Mouse (Mus musculus): ENCODE data around the gene Nfkbie. TPM values are rescaled to one million over a fixed set of nuclear protein-coding genes. Genes with fewer than 3 reads are reported as not detected.

Gene Nfkbie
- polyA plus RNA-seq, 1 experiment from 2014 or later = 5.7 TPM

GRCm38 (mm10) chr17:45594881-45595735 is 39.6 kb downstream of the Nfkbie start:
- Histone ChIP-seq H3K4me1 (peaks cover 83% of the 10 kb centered on the region), H3K27ac (peak overlapping the region; percentile 48; the same call in 1 of the 2 replicates)

GRCm38 (mm10) chr17:45595736-45596390 is 40.4 kb downstream of the Nfkbie start:
- no peak; the same call in 1 of the 2 replicates for ATAC-seq (replicated peaks; ENCODE audit: low FRiP score)
- H3K9me3 ChIP-seq (replicated peaks) = no peaks in the 10 kb centered on the region
- H3K4me3 ChIP-seq (replicated peaks) = peak overlapping the region; percentile 69
- 3% methylated on average over 23 of the region's 23 CpGs for WGBS
- peak overlapping the region; percentile 99 for H3K4me2 ChIP-seq
- no peaks in the 10 kb centered on the region for H3K36me3 ChIP-seq
- H3K9ac ChIP-seq = peak overlapping the region; percentile 78
- H3K4me1 ChIP-seq = peaks cover 80% of the 10 kb centered on the region
- H3K27me3 ChIP-seq = peaks cover 9% of the 10 kb centered on the region
- peak overlapping the region; percentile 48 for H3K27ac ChIP-seq

More at GRCm38 (mm10) chr17:45594881-45595735, 39.6 kb downstream of the Nfkbie start:
- Histone ChIP-seq H3K27me3 (peaks cover 2% of the 10 kb centered on the region), H3K4me3 (replicated peaks) (peak overlapping the region; percentile 69), H3K36me3 (no peaks in the 10 kb centered on the region), H3K4me2 (peak overlapping the region; percentile 99), H3K9ac (peak overlapping the region; percentile 78), H3K9me3 (replicated peaks) (no peaks in the 10 kb centered on the region)
- WGBS = under 1% methylated on average over 57 of the region's 58 CpGs
- ATAC-seq (replicated peaks; ENCODE audit: low FRiP score) = peak; percentile 83

GRCm38 (mm10) chr17:45596631-45597396 is 41.3 kb downstream of the Nfkbie start:
- Histone ChIP-seq H3K27ac (0 out of 2 replicates have a peak overlapping the region, but pooled peaks have one; percentile 16), H3K4me2 (no peak overlapping the region)
- 34% methylated on average over 11 of the region's 11 CpGs for WGBS

GRCm38 (mm10) chr17:45597787-45598186 is 42.3 kb downstream of the Nfkbie start:
- peaks cover 73% of the 10 kb centered on the region for H3K4me1 ChIP-seq
- no peak overlapping the region for H3K4me2 ChIP-seq
- H3K4me3 ChIP-seq (replicated peaks) = no peak overlapping the region
- no peaks in the 10 kb centered on the region for H3K9me3 ChIP-seq (replicated peaks)
- WGBS = 28% methylated on average over 3 of the region's 3 CpGs
- peaks cover 24% of the 10 kb centered on the region for H3K27me3 ChIP-seq
- ATAC-seq (replicated peaks; ENCODE audit: low FRiP score) = no peak
- H3K9ac ChIP-seq = no peak overlapping the region
- no peak overlapping the region for H3K27ac ChIP-seq
- no peaks in the 10 kb centered on the region for H3K36me3 ChIP-seq

More at GRCm38 (mm10) chr17:45596631-45597396, 41.3 kb downstream of the Nfkbie start:
- Histone ChIP-seq H3K9me3 (replicated peaks) (no peaks in the 10 kb centered on the region), H3K27me3 (peaks cover 18% of the 10 kb centered on the region), H3K4me1 (peaks cover 78% of the 10 kb centered on the region), H3K4me3 (replicated peaks) (no peak overlapping the region), H3K9ac (no peak overlapping the region), H3K36me3 (no peaks in the 10 kb centered on the region)
- 0 out of 2 replicates have a peak, but pooled peaks have one; percentile 31 for ATAC-seq (replicated peaks; ENCODE audit: low FRiP score)

- H3K27me3 ChIP-seq = peaks cover 24% of the 10 kb centered on the region
- H3K9me3 ChIP-seq (replicated peaks) = no peaks in the 10 kb centered on the region
- no peak overlapping the region for H3K9ac ChIP-seq
- H3K27ac ChIP-seq = peak overlapping the region; percentile 22; the same call in 1 of the 2 replicates
- ATAC-seq (replicated peaks; ENCODE audit: low FRiP score) = no peak
- H3K4me3 ChIP-seq (replicated peaks) = no peak overlapping the region
- H3K36me3 ChIP-seq = no peaks in the 10 kb centered on the region
- 0 out of 2 replicates have a peak overlapping the region, but pooled peaks have one; percentile 83 for H3K4me2 ChIP-seq
- peaks cover 67% of the 10 kb centered on the region for H3K4me1 ChIP-seq
- 88% methylated on average over 2 of the region's 2 CpGs for WGBS
Measured at GRCm38 (mm10) chr17:45598376-45598775, 42.9 kb downstream of the Nfkbie start.

GRCm38 (mm10) chr17:45598891-45599290 is 43.4 kb downstream of the Nfkbie start:
- 52% methylated on average over 3 of the region's 3 CpGs for WGBS
- H3K4me3 ChIP-seq (replicated peaks) = peak overlapping the region; percentile 45
- no peak overlapping the region; the same call in 1 of the 2 replicates for H3K9ac ChIP-seq
- peaks cover 62% of the 10 kb centered on the region for H3K4me1 ChIP-seq
- no peak for ATAC-seq (replicated peaks; ENCODE audit: low FRiP score)
- no peaks in the 10 kb centered on the region for H3K36me3 ChIP-seq
- H3K9me3 ChIP-seq (replicated peaks) = no peaks in the 10 kb centered on the region
- H3K27ac ChIP-seq = peak overlapping the region; percentile 58; the same call in 1 of the 2 replicates
- H3K27me3 ChIP-seq = peaks cover 24% of the 10 kb centered on the region
- peak overlapping the region; percentile 83 for H3K4me2 ChIP-seq

- H3K9me3 ChIP-seq (replicated peaks) = no peaks in the 10 kb centered on the region
- H3K27ac ChIP-seq = peak within 1 kb of the TSS; percentile 58; the same call in 1 of the 2 replicates
- H3K4me1 ChIP-seq = peaks cover 54% of the 10 kb centered on the region
- peak within 1 kb of the TSS; percentile 45 for H3K4me3 ChIP-seq (replicated peaks)
- ATAC-seq (replicated peaks; ENCODE audit: low FRiP score) = peak; percentile 30; the same call in 1 of the 2 replicates
- H3K27me3 ChIP-seq = peaks cover 24% of the 10 kb centered on the region
- no peaks in the 10 kb centered on the region for H3K36me3 ChIP-seq
- 16% methylated on average over 32 of the region's 32 CpGs for WGBS
- peak within 1 kb of the TSS; percentile 83 for H3K4me2 ChIP-seq
- H3K9ac ChIP-seq = peak within 1 kb of the TSS; percentile 43
Measured at GRCm38 (mm10) chr17:45599446-45600242, 44.1 kb downstream of the Nfkbie start, which contains the start of gene Slc29a1. TSS of gene Slc29a1 (minus strand) at chr17:45599606.

GRCm38 (mm10) chr17:45600267-45600666 is 44.8 kb downstream of the Nfkbie start:
- no peaks in the 10 kb centered on the region for H3K9me3 ChIP-seq (replicated peaks)
- 55% methylated on average over 8 of the region's 8 CpGs for WGBS
- H3K4me2 ChIP-seq = peak overlapping the region; percentile 83
- H3K4me3 ChIP-seq (replicated peaks) = no peak overlapping the region
- no peaks in the 10 kb centered on the region for H3K36me3 ChIP-seq
- H3K27ac ChIP-seq = no peak overlapping the region
- H3K4me1 ChIP-seq = peaks cover 48% of the 10 kb centered on the region
- H3K9ac ChIP-seq = no peak overlapping the region
- peaks cover 24% of the 10 kb centered on the region for H3K27me3 ChIP-seq
- ATAC-seq (replicated peaks; ENCODE audit: low FRiP score) = no peak

GRCm38 (mm10) chr17:45601325-45601724 is 45.8 kb downstream of the Nfkbie start:
- ATAC-seq (replicated peaks; ENCODE audit: low FRiP score) = no peak
- Histone ChIP-seq H3K36me3 (no peaks in the 10 kb centered on the region), H3K4me3 (replicated peaks) (no peak overlapping the region), H3K27me3 (peaks cover 24% of the 10 kb centered on the region), H3K9ac (no peak overlapping the region), H3K4me1 (peaks cover 38% of the 10 kb centered on the region), H3K4me2 (peak overlapping the region; percentile 7), H3K27ac (peak overlapping the region; percentile 70), H3K9me3 (replicated peaks) (no peaks in the 10 kb centered on the region)
- WGBS = 20% methylated on average over 22 of the region's 22 CpGs

GRCm38 (mm10) chr17:45601877-45602304 is 46.4 kb downstream of the Nfkbie start, which contains the start of gene Mymx:
TSS of gene Mymx (minus strand) at chr17:45602102.
- Histone ChIP-seq H3K27ac (peak within 1 kb of the TSS; percentile 70), H3K4me2 (peak within 1 kb of the TSS; percentile 7), H3K4me1 (peaks cover 32% of the 10 kb centered on the region), H3K9ac (no peak within 1 kb of the TSS), H3K36me3 (no peaks in the 10 kb centered on the region), H3K9me3 (replicated peaks) (no peaks in the 10 kb centered on the region), H3K4me3 (replicated peaks) (no peak within 1 kb of the TSS), H3K27me3 (peaks cover 24% of the 10 kb centered on the region)
- WGBS = 39% methylated on average over 6 of the region's 6 CpGs
- peak; percentile 24; the same call in 1 of the 2 replicates for ATAC-seq (replicated peaks; ENCODE audit: low FRiP score)
